Mouse (Mus musculus) thymus, adult 2 months (tissue): ENCODE results near the gene Clrn2. TPM values are rescaled to one million over a fixed set of nuclear protein-coding genes. Genes with fewer than 3 reads are reported as not detected.
A peak's percentile ranks its signal among the peaks of the same experiment; 100 is the strongest.

ENCODE experiments used
- DNase-seq: peaks from one replicate; pipeline ENCODE4 v3.0.0; 2021
- H3K27ac ChIP-seq: fragments of 200-500 bp; 2 replicates; pipeline ENCODE4 v1.5.1; 2012; ENCODE audit warnings: low read length, control low read depth; ENCODE audit not compliant: control insufficient read depth, insufficient read depth
- H3K27me3 ChIP-seq: fragments of 200-500 bp; 2 replicates; pipeline ENCODE4 v1.6.1; 2012; ENCODE audit warnings: mild to moderate bottlenecking, low read length, moderate library complexity, mixed read lengths; ENCODE audit not compliant: control insufficient read depth, insufficient read depth
- H3K36me3 ChIP-seq: fragments of 200-500 bp; 2 replicates; pipeline ENCODE4 v1.6.1; 2012; ENCODE audit warnings: mild to moderate bottlenecking, low read length, moderate library complexity; ENCODE audit not compliant: control insufficient read depth, insufficient read depth
- H3K4me1 ChIP-seq: fragments of 200-500 bp; replicated peaks from 2 replicates; pipeline ENCODE4 v1.6.1; 2012; ENCODE audit warnings: low read length; ENCODE audit not compliant: control insufficient read depth, insufficient read depth
- H3K4me3 ChIP-seq: fragments of 200-500 bp; 2 replicates; pipeline ENCODE4 v1.5.1; 2012; ENCODE audit warnings: mild to moderate bottlenecking, low read length, control low read depth, moderate library complexity; ENCODE audit not compliant: control insufficient read depth, insufficient read depth
- CTCF ChIP-seq: fragments of 200-500 bp; IDR thresholded peaks from 2 replicates; pipeline ENCODE4 v1.5.1; 2012; ENCODE audit warnings: mild to moderate bottlenecking, control low read depth, low read length, moderate library complexity, borderline replicate concordance; ENCODE audit not compliant: control insufficient read depth, poor library complexity, insufficient read depth; ENCODE audit errors: extremely low read depth
- POLR2A ChIP-seq: fragments of 200-500 bp; IDR thresholded peaks from 2 replicates; pipeline ENCODE4 v1.6.1; 2012; ENCODE audit warnings: mild to moderate bottlenecking, low read length, control low read depth, moderate library complexity; ENCODE audit not compliant: control insufficient read depth, poor library complexity, insufficient read depth; ENCODE audit errors: extremely low read depth
- WGBS: fragments of 180-500 bp; shearing (Covaris S2); methylation state at CpG from one replicate; pipeline ENCODE4 v1.1.7; 2018; 5-methylcytosine and 5-hydroxymethylcytosine counted together
- polyA plus RNA-seq: library from polyadenylated mRNA; depleted of rRNA; stranded (reverse); fragments of >200 nt; gene quantifications from 2 replicates; pipeline ENCODE4 v1.2.3, GENCODE M21; 2012

Clrn2 gene
- polyA plus RNA-seq, 1 experiment, result not detected

GRCm38 (mm10) chr5:45491776-45492175 lies 38.2 kb downstream of the Clrn2 start:
- Histone ChIP-seq H3K27ac (no peak overlapping the region), H3K27me3 (no peaks in the 10 kb centered on the region), H3K4me3 (no peak overlapping the region), H3K36me3 (no peaks in the 10 kb centered on the region), H3K4me1 (peaks cover 6% of the 10 kb centered on the region)
- TF ChIP-seq POLR2A (no peak), CTCF (no peak)
- 75% methylated on average over 4 of the region's 4 CpGs for WGBS
- DNase-seq, result no peak

GRCm38 (mm10) chr5:45493191-45494092 lies 39.9 kb downstream of the Clrn2 start, which contains the start of gene Lap3:
Lap3 (plus strand) TSS chr5:45493374.
- 1% methylated on average over 78 of the region's 78 CpGs for WGBS
- H3K4me3 ChIP-seq, result peak within 1 kb of the TSS; percentile 77
- no peaks in the 10 kb centered on the region for H3K27me3 ChIP-seq
- DNase-seq, result peak; percentile 99
- TF ChIP-seq CTCF (peak; percentile 70; the same call in 1 of the 2 replicates), POLR2A (peak; percentile 44; the same call in 1 of the 2 replicates)
- H3K4me1 ChIP-seq, result peaks cover 6% of the 10 kb centered on the region
- no peak within 1 kb of the TSS for H3K27ac ChIP-seq
- H3K36me3 ChIP-seq, result no peaks in the 10 kb centered on the region

- Histone ChIP-seq H3K27ac (no peak overlapping the region), H3K27me3 (no peaks in the 10 kb centered on the region), H3K4me3 (peak overlapping the region; percentile 77; the same call in 1 of the 2 replicates), H3K36me3 (no peaks in the 10 kb centered on the region), H3K4me1 (peaks cover 6% of the 10 kb centered on the region)
- DNase-seq, result no peak
- 88% methylated on average over 9 of the region's 9 CpGs for WGBS
- TF ChIP-seq CTCF (no peak), POLR2A (no peak)
Observed at GRCm38 (mm10) chr5:45494093-45494755, 40.7 kb downstream of the Clrn2 start.

GRCm38 (mm10) chr5:45495429-45495975 lies 42.0 kb downstream of the Clrn2 start:
- Histone ChIP-seq H3K27me3 (no peaks in the 10 kb centered on the region), H3K27ac (no peak overlapping the region), H3K4me1 (peaks cover 6% of the 10 kb centered on the region), H3K4me3 (no peak overlapping the region), H3K36me3 (no peaks in the 10 kb centered on the region)
- no peak for DNase-seq
- TF ChIP-seq POLR2A (no peak), CTCF (no peak)
- WGBS, result 90% methylated on average over 3 of the region's 3 CpGs

- DNase-seq, result no peak
- H3K4me1 ChIP-seq, result peaks cover 6% of the 10 kb centered on the region
- H3K4me3 ChIP-seq, result no peak overlapping the region
- no peak for TF ChIP-seq POLR2A
- TF ChIP-seq CTCF, result no peak
- H3K27ac ChIP-seq, result no peak overlapping the region
- H3K36me3 ChIP-seq, result no peaks in the 10 kb centered on the region
- no peaks in the 10 kb centered on the region for H3K27me3 ChIP-seq
Observed at GRCm38 (mm10) chr5:45496042-45496441, 42.5 kb downstream of the Clrn2 start.

- no peak for DNase-seq
- H3K4me3 ChIP-seq, result no peak overlapping the region
- no peaks in the 10 kb centered on the region for H3K27me3 ChIP-seq
- peaks cover 6% of the 10 kb centered on the region for H3K4me1 ChIP-seq
- H3K27ac ChIP-seq, result no peak overlapping the region
- WGBS, result 92% methylated on average over 4 of the region's 4 CpGs
- no peaks in the 10 kb centered on the region for H3K36me3 ChIP-seq
- TF ChIP-seq CTCF (no peak), POLR2A (no peak)
Observed at GRCm38 (mm10) chr5:45496479-45496878, 42.9 kb downstream of the Clrn2 start.
